Mouse (Mus musculus) splenic B cell, adult 2 months (primary cell): ENCODE results near the gene Itga6.

Source experiments
- DNase-seq: peaks from one replicate; pipeline ENCODE4 v3.0.0-alpha.2; 2011; ENCODE audit warnings: low read depth, low spot score
- H3K27me3 ChIP-seq: 2 replicates; pipeline ENCODE4 v1.6.1; 2012; ENCODE audit warnings: mild to moderate bottlenecking, low read length, moderate library complexity, mixed read lengths; ENCODE audit not compliant: control insufficient read depth, poor library complexity, insufficient read depth, severe bottlenecking
- H3K36me3 ChIP-seq: 2 replicates; pipeline ENCODE4 v1.6.1; 2012; ENCODE audit warnings: mild to moderate bottlenecking, low read length, moderate library complexity, mixed read lengths; ENCODE audit not compliant: control insufficient read depth, poor library complexity, insufficient read depth, severe bottlenecking

Itga6 gene

DNA sequence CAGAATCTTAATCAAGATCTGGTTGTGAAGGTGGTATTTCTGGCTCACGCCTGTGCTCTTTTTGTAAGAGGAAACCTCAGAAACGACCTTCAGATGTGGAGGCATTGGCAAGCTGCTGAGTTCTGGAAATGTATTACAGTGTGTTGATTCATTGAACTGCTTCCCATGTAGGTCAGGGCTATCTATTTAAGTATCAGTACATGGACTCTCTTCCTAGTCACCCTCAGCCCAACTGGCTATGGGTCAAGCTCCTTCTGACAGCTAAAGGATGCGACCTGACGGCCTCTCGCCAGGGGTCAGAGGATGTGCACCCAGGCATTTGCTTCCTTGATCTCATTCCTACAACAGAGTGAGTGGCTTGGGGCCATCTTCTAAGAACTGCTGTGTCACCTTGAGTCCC is 45.3 kb downstream of the Itga6 start:
- Histone ChIP-seq H3K27me3 (no peaks in the 10 kb centered on the region), H3K36me3 (no peaks in the 10 kb centered on the region)
- no peak for DNase-seq

DNA sequence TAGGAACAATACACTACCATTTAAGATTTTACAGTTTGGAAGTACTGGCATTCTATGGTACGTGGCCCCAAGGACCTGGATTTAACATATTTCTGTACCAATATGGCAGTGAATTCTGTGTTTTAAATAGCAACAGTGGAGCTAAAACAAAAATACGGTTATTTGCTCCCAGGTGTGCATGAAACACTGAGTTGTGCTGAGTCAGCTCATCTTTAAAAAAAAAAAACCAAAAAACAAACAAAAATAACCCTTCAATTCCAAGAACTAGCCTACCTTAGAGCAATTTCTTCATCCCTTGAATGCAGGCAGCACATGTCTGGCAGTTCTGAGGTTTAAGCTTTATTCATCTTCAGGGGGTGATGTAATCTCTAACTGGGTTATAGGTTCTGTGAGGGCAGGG is 45.8 kb downstream of the Itga6 start:
- no peak for DNase-seq
- H3K27me3 ChIP-seq, result no peaks in the 10 kb centered on the region
- H3K36me3 ChIP-seq, result no peaks in the 10 kb centered on the region

DNA sequence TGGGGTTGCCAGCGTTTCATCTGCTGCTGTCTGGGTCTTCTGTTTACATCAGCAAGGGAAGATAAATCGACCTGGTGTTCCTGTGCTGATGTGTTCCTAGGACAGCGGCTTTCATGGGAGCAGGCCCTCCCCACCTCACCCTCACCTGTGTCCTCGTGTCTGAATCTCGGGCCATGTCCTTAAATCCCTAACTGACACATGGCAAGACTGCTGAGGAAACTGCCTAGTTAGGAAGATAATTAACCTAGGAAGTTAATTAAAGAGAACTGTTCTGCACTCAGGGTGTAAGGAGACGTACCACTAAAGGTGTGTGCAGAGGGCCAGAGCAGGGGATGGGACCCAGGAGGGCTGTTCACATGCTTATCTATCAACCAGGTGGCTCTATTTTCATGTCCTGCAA is 48.7 kb downstream of the Itga6 start:
- no peak for DNase-seq
- no peaks in the 10 kb centered on the region for H3K27me3 ChIP-seq
- no peaks in the 10 kb centered on the region for H3K36me3 ChIP-seq

DNA sequence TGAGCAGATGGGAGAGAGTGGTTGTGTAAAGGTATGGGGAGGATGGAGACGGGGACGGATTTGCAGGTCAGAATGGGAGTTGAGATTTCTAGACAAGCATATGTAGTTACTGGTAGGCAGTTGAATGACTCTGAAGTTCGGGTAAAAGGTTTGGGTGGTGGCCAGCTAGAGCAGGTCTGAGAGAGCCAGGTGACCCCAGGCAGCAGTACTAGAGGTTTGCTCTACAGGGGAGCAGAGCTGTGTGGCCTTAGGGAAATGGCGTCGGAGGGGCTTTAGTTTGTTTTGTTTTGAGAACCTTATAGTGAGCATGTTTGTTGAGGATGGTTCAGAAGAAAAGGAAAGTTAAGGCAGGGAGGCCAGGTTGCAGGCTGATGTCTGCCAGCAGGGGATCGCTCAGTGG is 51.4 kb downstream of the Itga6 start:
- Histone ChIP-seq H3K27me3 (no peaks in the 10 kb centered on the region), H3K36me3 (no peaks in the 10 kb centered on the region)
- no peak for DNase-seq

DNA sequence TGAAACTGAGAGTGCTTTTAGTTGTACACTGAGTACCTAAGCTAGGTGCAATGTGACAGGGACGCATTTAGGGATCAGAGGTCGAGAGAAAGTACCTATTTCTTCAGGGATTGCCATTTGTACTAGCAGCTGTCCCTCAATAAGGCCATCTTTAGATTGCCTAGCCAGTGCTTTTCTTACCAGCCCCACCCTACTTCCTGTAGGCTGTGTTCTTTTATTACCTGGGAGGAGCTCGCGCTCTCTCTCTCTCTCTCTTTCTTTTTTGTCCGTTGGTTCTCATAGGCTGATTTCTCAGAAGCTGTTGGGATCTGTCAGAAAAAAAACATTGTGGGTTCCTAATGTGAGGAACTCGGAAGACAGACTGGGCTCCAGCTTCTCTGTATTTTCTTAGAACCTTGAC is 55.4 kb downstream of the Itga6 start:
- Histone ChIP-seq H3K36me3 (no peaks in the 10 kb centered on the region), H3K27me3 (no peaks in the 10 kb centered on the region)
- DNase-seq, result peak; percentile 17

DNA sequence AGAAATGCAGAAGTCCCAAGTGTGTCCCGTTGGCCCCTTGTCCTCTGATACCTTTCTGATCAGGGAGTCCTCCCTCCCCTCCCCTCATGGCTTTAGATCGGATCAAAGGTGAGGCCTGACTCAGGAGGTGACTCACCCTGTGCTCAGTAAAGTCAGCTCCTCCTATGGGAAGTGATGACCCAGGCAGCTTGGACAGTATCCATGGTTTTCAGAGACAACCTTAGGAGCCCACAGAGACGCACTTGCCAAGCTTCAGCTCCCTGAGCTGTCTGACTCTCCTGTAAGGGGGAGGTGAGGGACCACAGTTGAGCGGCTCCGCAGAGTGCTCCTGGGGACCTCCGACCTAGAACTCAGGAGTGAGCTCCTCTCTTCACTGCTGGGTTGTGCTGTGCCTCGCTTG is 56.3 kb downstream of the Itga6 start:
- DNase-seq, result no peak

DNA sequence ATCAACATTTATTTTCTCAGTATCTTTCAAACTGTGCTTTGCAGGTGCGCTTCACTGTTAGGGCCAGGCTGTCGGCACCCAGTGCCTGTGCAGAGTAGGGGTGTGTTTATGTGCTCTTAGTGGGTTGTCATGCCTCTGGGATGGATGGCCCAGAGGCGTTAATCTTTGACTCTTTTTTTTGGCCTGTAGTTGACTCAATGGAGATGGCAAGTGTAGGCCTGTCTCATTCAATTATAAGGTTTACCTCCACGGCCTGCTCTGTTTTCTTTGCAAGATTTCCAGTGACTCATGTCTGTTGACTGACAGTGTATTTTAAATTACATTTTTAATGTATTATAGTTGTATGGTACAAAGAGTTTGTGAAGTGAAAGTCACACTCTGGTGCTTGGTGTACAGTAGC is 56.7 kb downstream of the Itga6 start:
- no peaks in the 10 kb centered on the region for H3K27me3 ChIP-seq
- no peak for DNase-seq
- no peaks in the 10 kb centered on the region for H3K36me3 ChIP-seq

More for the DNA sequence above, 56.3 kb downstream of the Itga6 start:
- no peaks in the 10 kb centered on the region for H3K27me3 ChIP-seq
- H3K36me3 ChIP-seq, result no peaks in the 10 kb centered on the region

DNA sequence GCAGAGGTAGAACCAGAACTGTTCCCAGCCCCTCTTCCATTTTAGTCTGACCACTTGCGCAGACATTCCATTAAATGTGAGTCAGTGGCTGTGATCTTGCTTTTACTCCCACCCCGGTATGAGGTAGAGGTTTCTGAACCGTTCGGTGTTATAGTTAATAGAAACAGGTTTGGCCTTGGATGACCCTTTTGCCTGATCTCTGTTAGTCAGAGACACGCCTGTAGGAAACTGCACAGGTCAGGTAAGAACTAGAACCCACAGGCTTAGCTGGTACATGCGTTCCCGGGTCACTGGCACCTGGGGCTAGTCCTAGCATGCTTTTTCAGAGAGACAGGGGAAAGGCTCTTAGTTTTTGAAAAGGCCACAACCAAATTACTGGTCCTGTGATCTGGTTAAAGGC is 59.7 kb downstream of the Itga6 start:
- Histone ChIP-seq H3K27me3 (no peaks in the 10 kb centered on the region), H3K36me3 (no peaks in the 10 kb centered on the region)
- no peak for DNase-seq

DNA sequence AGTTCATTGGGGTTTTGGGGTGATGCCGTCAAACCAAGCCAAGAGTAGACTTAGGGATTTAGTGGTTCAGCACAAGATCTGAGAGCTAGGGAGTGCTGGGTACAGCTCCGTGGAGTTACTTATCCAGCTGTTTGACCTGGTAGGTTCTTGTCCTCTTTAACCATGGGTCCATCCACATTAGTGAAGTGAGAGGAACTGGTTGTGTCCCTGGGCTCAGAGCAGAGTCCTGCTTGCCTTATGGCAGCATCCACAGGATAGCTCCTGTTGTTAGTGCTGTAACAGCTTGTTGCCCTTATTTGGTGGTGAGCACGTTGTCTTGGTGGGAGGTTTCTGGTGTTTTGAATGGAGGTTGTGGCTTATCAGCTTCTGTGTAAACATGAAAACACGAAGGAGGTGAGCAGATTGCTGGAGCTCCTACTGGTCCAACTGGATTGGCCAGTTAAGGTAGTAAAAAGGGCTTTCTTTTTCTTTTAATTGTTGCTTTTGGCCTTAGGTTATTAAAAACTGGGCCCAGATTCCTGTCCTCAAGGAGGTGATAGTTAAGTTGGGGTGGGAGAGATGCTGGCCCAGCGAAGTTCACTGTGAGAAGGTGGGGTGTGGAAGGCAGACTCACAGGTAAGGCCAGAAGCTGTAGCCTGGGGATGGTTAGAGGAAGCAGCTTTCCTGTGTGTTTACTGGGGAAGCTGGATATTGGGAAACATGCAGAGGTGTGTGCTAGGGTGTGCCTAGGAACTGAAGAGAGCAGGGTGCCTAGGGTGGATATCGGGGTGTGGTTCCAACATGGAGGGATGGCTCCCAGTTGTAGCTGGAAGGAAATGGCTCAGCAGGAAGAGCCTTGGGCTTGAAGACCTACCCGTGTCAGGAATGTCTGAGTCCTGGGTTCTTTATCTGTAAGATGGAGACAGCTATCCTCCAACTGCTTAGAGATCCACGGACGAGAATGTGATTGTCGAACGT is 60.5 kb downstream of the Itga6 start:
- DNase-seq, result no peak
- no peaks in the 10 kb centered on the region for H3K36me3 ChIP-seq
- H3K27me3 ChIP-seq, result no peaks in the 10 kb centered on the region

DNA sequence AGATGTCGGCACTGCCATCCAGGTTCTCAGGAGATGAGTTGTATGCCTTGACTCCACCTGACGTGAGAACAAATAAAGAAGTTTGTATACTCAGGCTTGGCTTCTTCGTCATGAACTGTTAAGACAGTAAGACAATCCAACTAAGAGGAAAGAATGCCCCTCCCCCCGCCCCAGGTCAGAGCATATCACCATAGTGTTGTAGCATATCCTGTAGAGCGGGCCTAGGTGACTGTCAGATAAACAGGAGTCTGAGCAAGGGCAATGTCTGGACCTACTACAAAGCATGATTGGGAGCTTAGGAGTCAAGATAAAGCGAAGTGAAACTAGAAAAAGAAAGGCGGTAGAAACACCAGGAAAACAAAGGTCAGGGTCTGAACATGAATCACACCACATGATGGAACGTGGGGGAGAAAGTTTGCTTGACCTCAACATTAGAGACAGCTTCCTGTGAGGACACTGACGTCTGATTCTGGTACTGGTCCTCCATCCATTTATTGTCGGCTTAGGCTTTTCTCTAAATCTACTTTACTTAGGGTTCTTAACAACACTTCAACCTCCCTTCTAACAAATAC is 64.0 kb downstream of the Itga6 start:
- no peak for DNase-seq
- H3K27me3 ChIP-seq, result no peaks in the 10 kb centered on the region
- H3K36me3 ChIP-seq, result no peaks in the 10 kb centered on the region

DNA sequence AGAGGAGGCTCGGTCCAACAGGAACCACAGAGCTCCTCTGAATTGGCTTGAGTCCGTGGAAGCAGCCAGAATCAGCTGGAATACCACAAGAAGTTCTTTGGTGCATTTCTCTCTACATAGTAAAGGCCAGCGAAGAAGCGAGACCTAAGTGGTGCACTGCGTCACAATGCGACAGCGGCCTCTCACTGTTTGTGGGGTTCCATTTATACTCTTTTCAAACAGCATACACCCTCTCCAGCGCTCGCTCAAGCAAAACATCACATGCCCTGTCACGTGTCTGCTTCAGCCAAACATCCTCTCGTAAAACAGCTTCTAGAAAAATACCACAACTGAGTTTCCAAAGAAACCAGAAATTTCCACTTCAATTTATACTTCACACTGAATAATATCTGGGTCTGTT is 64.6 kb downstream of the Itga6 start:
- peak; percentile 72 for DNase-seq
- Histone ChIP-seq H3K27me3 (no peaks in the 10 kb centered on the region), H3K36me3 (no peaks in the 10 kb centered on the region)

DNA sequence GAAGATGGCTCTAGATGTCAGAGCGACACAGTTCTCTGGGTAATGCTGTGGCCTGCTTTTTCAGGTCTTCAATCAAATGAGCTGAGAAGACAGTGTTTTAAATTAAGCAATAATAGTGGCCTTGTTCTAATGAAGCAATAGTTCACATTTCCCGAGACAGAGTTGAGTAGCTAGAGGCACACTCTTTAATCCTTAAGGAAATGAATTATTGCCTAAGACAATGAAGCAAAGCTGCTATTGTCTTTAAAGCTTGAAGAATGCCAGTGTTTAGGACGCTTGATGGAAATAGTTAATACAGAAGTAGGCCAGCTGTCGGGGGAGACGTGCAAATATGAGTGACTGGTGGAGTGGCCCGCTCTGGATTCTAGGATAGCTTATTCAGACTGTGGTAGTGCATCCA is 65.5 kb downstream of the Itga6 start:
- DNase-seq, result no peak
- Histone ChIP-seq H3K36me3 (no peaks in the 10 kb centered on the region), H3K27me3 (no peaks in the 10 kb centered on the region)

DNA sequence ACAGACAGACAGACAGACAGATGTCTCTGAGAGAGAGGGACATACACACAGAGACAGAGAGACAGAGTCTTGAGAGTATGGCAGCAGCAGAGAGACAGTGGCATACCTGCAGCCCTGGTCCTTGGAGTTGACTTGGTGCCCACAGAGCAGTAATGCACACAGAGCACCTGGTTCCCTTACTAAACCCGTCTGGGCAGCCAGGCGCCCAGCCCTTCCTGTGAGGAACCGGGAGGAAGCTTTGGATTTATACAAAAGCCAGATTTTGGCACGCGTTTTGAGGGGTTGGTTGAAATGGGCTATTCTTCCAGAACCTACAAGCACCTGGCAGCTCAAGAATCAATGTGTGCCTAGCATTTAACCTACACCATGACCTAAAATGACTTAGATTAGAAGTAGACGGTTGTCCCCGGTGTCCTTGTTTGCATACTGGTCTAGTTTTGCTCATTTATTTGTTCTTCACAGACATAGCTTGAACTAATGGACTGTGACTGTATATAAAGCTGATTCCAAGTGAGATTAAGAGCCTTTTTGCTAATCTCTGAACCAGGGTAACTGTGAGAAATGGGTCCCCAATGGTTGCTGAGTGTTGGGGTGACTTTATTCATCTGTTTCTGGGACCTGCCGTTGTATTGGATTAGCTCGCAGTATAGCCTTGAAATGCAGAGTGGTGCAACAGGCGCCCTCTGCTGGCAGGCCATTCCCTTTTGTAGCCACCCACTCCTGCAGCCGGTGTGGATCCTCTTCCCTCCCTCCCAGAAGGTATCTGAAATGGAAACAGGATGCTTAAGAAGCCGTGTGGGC is 67.0 kb downstream of the Itga6 start:
- no peaks in the 10 kb centered on the region for H3K36me3 ChIP-seq
- DNase-seq, result peak; percentile 85
- no peaks in the 10 kb centered on the region for H3K27me3 ChIP-seq

DNA sequence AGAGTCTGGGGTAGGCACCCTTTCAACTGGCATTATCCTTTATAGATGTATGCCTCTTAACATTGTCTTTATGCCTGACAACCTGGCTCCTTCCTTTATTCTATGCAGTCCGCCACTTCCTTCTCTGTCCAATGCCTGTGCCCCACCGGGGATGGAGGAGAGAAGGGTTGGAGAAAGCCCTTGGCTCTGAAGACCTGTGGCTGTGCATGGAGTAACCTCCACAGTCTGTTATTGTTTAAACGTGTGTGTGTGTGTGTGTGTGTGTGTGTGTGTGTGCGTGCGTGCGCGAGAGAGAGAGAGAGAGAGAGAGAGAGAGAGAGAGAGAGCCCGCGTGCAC is 67.6 kb downstream of the Itga6 start:
- no peak for DNase-seq
- Histone ChIP-seq H3K36me3 (no peaks in the 10 kb centered on the region), H3K27me3 (no peaks in the 10 kb centered on the region)

DNA sequence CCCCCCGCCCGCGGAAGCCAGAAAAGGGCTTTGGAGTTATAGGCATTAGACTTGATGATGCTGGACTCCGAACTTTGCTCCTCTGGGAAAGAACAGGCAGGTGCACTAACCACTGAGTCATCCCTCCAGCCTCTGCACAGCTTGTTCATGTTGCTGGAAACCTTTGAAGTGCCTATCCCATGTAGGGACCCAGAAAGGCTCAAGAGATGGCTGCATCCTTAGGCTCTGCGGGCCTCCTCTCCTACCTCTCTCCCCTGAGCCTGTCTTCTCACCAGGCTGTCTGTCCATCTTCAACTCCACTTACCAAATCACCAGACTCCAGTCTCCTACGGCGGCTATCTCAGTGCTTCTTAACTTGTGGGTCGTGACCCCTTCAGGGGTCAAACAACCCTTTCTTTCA is 68.0 kb downstream of the Itga6 start:
- DNase-seq, result peak; percentile 12
- Histone ChIP-seq H3K27me3 (no peaks in the 10 kb centered on the region), H3K36me3 (no peaks in the 10 kb centered on the region)
